Mouse (Mus musculus): Measurements from ENCODE around the gene Rab8b. TPM values are rescaled to one million over a fixed set of nuclear protein-coding genes. Genes with fewer than 3 reads are reported as not detected.
"Not testable (repeated sequence)": the region's sequence is repeated elsewhere in the genome, so short reads cannot be mapped to it uniquely, and the experiment has no call there.

Rab8b gene
- polyA plus RNA-seq, 1 experiment: 15.3 TPM

DNA sequence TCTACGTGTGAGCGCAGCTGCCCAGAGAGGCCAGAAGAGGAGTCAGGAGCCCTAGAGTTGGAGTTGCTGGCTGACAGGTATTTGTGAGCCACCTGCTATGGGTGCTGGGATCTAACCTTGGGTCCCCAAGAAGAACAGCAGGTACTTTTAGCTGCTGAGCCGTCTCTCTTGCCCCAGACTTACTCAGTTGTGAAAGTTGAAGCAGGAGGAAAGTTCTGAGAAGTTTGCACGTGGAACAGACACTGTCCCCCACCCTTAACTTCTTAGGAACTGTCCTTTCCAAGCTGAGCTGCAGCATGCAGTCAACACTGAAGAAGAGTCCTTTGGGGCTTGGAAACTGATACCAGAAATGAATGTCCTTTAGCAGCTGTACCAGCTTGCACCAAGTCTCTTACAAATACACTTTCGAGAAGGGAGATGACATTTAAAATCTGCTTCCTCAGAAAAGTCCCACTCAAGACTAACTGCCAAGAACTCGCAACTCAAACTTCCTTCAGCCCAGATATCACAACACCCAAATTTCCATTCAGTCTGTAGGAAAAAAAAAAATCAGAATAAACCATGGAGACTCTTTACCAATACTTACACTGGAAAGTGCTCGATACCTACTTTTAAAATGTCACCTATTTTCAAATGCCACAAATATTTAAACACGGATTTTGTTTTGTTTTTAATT, 2.1 kb downstream of the Rab8b start:
- Histone ChIP-seq H3K4me1 (ENCODE audit: control insufficient read depth, insufficient read depth, low read length) (no peaks in the 10 kb centered on the region), H3K4me3 (replicated peaks; ENCODE audit: insufficient read depth, low read depth, low read length) (no peak overlapping the region), H3K27me3 (ENCODE audit: control insufficient read depth, insufficient read depth, low read length) (no peaks in the 10 kb centered on the region), H3K27ac (ENCODE audit: insufficient read depth, low read length) (no peak overlapping the region)
- WGBS: 92% methylated on average over 8 of the region's 8 CpGs
- TF ChIP-seq CTCF (IDR thresholded peaks at IDR 0.05; ENCODE audit: borderline replicate concordance, insufficient read depth, low read depth, low read length): no peak
- TF ChIP-seq POLR2A (IDR thresholded peaks at IDR 0.05; ENCODE audit: borderline replicate concordance, insufficient read depth, low read length): no peak
- DNase-seq: no peak

DNA sequence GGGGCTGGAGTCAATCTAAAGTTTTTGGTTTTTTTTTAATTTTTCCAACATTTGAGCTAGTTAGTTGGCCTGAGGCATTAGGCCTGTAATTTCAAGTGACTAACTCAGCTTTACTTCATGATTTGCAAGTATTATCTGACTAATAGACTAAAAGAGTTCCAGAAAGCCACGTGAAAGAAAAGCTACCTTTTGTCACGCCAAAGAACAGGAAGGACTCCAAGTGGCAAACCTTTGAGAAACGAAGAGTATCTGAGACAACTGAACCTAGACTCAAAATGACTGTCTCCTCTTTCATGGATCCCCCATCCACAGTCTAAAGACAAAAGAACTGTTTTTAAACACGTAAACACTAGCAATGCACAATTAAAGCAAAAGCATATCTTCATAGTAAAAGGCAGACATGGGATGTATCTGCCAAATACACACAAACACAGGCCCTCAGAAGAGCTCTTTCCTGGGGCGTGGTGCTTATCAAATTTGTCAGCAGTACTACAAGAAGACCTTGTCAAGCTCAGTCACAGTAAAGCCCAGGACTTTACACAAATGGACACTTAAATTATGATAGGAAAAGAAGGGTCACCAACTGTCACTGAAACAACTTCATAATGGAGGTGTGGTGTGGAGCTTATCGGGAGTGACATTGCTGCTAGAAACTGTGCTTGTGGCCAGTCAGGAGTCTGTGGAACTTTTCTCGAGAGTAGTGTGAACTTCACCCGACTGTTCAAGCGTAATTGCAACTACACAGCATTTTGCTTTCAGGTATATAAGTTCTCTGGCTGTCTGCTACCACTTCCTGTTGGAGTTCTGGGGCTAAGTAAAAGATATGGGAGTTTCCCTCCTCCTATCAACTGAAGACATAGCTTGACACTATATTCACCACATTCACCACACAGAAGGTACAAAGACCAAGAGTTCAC, 3.4 kb downstream of the Rab8b start:
- Histone ChIP-seq H3K27me3 (ENCODE audit: control insufficient read depth, insufficient read depth, low read length) (no peaks in the 10 kb centered on the region), H3K27ac (ENCODE audit: insufficient read depth, low read length) (no peak overlapping the region), H3K4me1 (ENCODE audit: control insufficient read depth, insufficient read depth, low read length) (no peaks in the 10 kb centered on the region), H3K4me3 (replicated peaks; ENCODE audit: insufficient read depth, low read depth, low read length) (no peak overlapping the region)
- 88% methylated on average over 9 of the region's 9 CpGs for WGBS
- DNase-seq: no peak
- no peak for TF ChIP-seq CTCF (IDR thresholded peaks at IDR 0.05; ENCODE audit: borderline replicate concordance, insufficient read depth, low read depth, low read length)
- no peak for TF ChIP-seq POLR2A (IDR thresholded peaks at IDR 0.05; ENCODE audit: borderline replicate concordance, insufficient read depth, low read length)

DNA sequence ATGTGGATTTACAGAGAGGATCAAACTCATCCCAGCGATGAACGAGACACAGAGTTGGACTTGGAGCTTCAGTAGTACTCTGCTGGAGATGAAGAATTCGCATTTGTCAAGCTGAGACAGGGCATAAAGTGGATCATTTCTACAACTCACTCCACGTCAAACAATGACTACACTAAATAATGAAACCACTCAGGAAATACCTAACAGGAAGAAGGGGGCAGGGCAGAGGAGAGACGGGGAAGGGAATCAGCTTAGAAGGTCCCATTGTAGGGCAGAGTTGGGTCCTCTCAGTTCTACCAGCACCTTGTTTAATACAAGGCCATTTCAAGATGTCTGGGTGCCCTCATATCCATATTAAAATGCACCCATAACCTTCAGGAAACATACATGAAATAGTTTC, 4.1 kb downstream of the Rab8b start:
- TF ChIP-seq CTCF (IDR thresholded peaks at IDR 0.05; ENCODE audit: borderline replicate concordance, insufficient read depth, low read depth, low read length): no peak
- no peak for TF ChIP-seq POLR2A (IDR thresholded peaks at IDR 0.05; ENCODE audit: borderline replicate concordance, insufficient read depth, low read length)
- DNase-seq: no peak
- Histone ChIP-seq H3K27me3 (ENCODE audit: control insufficient read depth, insufficient read depth, low read length) (no peaks in the 10 kb centered on the region), H3K4me1 (ENCODE audit: control insufficient read depth, insufficient read depth, low read length) (no peaks in the 10 kb centered on the region), H3K4me3 (replicated peaks; ENCODE audit: insufficient read depth, low read depth, low read length) (no peak overlapping the region), H3K27ac (ENCODE audit: insufficient read depth, low read length) (no peak overlapping the region)
- 89% methylated on average over 5 of the region's 5 CpGs for WGBS

DNA sequence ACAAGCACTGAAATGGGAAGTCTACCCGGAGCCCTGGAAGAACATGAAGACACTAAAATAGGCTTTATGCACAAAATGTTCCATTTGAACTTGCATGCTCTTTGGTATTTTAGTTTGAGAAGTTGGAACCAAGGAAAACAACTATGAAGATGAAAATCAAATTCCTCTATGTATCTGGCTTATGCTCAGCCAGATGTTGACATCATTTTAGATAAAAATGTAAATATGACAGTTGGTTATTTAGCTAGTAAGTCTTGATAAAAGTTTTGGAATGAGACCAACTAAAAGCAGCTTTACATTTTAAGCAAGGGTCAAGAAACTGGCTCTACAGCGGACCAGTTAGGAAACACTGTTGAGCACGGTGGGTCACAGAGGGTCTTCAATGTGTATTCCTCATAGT, 4.9 kb downstream of the Rab8b start:
- H3K4me1 ChIP-seq (ENCODE audit: control insufficient read depth, insufficient read depth, low read length): no peaks in the 10 kb centered on the region
- DNase-seq: no peak
- no peak overlapping the region for H3K27ac ChIP-seq (ENCODE audit: insufficient read depth, low read length)
- WGBS: 94% methylated on average over 3 of the region's 3 CpGs
- H3K27me3 ChIP-seq (ENCODE audit: control insufficient read depth, insufficient read depth, low read length): no peaks in the 10 kb centered on the region
- H3K4me3 ChIP-seq (replicated peaks; ENCODE audit: insufficient read depth, low read depth, low read length): no peak overlapping the region
- no peak for TF ChIP-seq POLR2A (IDR thresholded peaks at IDR 0.05; ENCODE audit: borderline replicate concordance, insufficient read depth, low read length)
- no peak for TF ChIP-seq CTCF (IDR thresholded peaks at IDR 0.05; ENCODE audit: borderline replicate concordance, insufficient read depth, low read depth, low read length)

DNA sequence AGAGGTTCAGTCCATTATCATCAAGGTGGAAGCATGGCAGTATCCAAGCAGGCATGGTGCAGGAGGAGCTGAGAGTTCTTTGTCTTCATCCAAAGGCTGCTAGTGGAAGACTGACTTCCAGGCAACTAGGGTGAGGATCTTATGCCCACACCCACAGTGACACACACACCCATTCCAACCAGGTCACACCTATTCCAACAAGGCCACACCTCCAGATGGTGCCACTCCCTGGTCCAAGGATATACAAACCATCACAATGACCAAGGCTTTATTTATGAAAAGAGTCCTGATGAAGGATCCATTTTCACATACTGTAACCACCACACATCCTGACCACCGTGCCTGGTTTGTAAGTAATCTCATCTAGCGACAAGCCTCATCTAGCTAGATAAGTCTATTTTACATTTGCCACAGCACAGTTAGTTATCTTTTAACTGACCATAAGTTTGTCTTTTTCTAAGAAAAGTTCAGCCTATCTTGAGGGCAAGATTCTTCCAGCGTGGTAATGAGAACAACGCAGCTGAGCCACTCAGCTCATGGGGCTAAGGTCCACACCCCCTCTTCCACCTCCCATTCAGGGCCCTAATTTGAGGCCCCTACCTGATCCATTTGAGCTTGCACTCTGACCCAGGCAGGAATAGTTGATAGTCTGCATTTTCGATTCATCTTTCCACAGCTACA, 6.1 kb downstream of the Rab8b start:
- not testable (repeated sequence) for H3K4me1 ChIP-seq (ENCODE audit: control insufficient read depth, insufficient read depth, low read length); DNase-seq; H3K4me3 ChIP-seq (replicated peaks; ENCODE audit: insufficient read depth, low read depth, low read length); H3K27me3 ChIP-seq (ENCODE audit: control insufficient read depth, insufficient read depth, low read length); H3K27ac ChIP-seq (ENCODE audit: insufficient read depth, low read length)
- WGBS: 97% methylated on average over 5 of the region's 5 CpGs

DNA sequence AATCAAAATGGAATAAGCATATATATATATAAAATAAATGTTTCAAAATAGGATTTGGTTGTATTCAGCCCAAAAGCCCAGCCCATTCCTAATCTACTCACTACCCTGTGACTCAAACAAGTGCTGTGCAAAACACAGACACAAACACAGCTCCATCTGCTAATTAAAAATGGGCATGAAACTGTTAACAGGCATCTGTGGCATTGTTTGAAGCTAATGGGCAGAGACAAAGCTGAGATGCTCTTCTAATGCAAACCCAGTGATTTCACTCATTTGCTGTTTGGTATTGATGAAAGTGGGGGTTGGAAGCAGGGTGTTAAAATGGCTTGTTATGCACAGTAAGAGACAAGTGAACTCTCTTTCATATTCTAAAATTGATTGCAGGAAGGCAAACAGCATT, 7.2 kb downstream of the Rab8b start:
- Histone ChIP-seq H3K4me1 (ENCODE audit: control insufficient read depth, insufficient read depth, low read length) (no peaks in the 10 kb centered on the region), H3K27me3 (ENCODE audit: control insufficient read depth, insufficient read depth, low read length) (no peaks in the 10 kb centered on the region), H3K27ac (ENCODE audit: insufficient read depth, low read length) (no peak overlapping the region), H3K4me3 (replicated peaks; ENCODE audit: insufficient read depth, low read depth, low read length) (no peak overlapping the region)
- DNase-seq: no peak
- TF ChIP-seq CTCF (IDR thresholded peaks at IDR 0.05; ENCODE audit: borderline replicate concordance, insufficient read depth, low read depth, low read length) (no peak), POLR2A (IDR thresholded peaks at IDR 0.05; ENCODE audit: borderline replicate concordance, insufficient read depth, low read length) (no peak)

DNA sequence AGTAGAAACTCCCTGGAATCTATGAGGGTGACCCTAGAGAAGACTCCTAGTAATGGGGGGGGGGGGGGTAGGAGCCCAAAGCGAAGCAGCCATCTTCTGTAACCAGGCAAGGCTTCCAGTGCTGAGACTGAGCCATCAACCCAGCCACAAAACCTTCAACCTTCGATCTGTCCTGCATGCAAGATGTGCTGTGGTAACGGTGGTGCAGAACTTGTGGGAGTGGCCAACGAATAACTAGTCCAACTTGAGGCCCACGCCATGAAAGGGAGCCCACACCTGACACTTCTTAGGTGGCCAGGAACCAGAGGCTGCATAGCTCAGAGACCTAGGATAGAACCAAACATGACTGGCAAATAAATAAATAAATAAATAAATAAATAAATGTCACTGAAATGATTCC, 8.8 kb downstream of the Rab8b start:
- 91% methylated on average over 5 of the region's 5 CpGs for WGBS
- TF ChIP-seq CTCF (IDR thresholded peaks at IDR 0.05; ENCODE audit: borderline replicate concordance, insufficient read depth, low read depth, low read length): no peak
- no peak for TF ChIP-seq POLR2A (IDR thresholded peaks at IDR 0.05; ENCODE audit: borderline replicate concordance, insufficient read depth, low read length)
- Histone ChIP-seq H3K4me1 (ENCODE audit: control insufficient read depth, insufficient read depth, low read length) (no peaks in the 10 kb centered on the region), H3K27me3 (ENCODE audit: control insufficient read depth, insufficient read depth, low read length) (no peaks in the 10 kb centered on the region), H3K27ac (ENCODE audit: insufficient read depth, low read length) (no peak overlapping the region), H3K4me3 (replicated peaks; ENCODE audit: insufficient read depth, low read depth, low read length) (no peak overlapping the region)
- DNase-seq: no peak

Measured in cerebellum, adult 2 months (tissue).